Mouse (Mus musculus) ES-Bruce4 (cell line): ENCODE measurements around the gene Pgp. TPM values are rescaled to one million over a fixed set of nuclear protein-coding genes. Genes with fewer than 3 reads are reported as not detected.
A peak's percentile ranks its signal among the peaks of the same experiment; 100 is the strongest.

Source experiments
- H3K27ac ChIP-seq: 2 replicates; pipeline ENCODE4 v1.5.1; 2012; ENCODE audit warnings: low read length, inconsistent platforms; ENCODE audit not compliant: insufficient read depth
- H3K27me3 ChIP-seq: 2 replicates; pipeline ENCODE4 v1.6.1; 2012; ENCODE audit warnings: mild to moderate bottlenecking, low read length, inconsistent platforms; ENCODE audit not compliant: control insufficient read depth, poor library complexity, insufficient read depth, severe bottlenecking
- H3K36me3 ChIP-seq: 2 replicates; pipeline ENCODE4 v1.6.1; 2012; ENCODE audit warnings: inconsistent platforms, mild to moderate bottlenecking, low read length, moderate library complexity; ENCODE audit not compliant: control insufficient read depth, poor library complexity, insufficient read depth, severe bottlenecking
- H3K4me1 ChIP-seq: one replicate; pipeline ENCODE4 v1.8.1; 2011; ENCODE audit warnings: low read length; ENCODE audit not compliant: control insufficient read depth, insufficient read depth
- H3K4me3 ChIP-seq: 2 replicates; pipeline ENCODE4 v1.5.1; 2011; ENCODE audit warnings: low read depth, mild to moderate bottlenecking, low read length
- H3K9ac ChIP-seq: 2 replicates; pipeline ENCODE4 v1.6.1; 2012; ENCODE audit warnings: low read depth, mild to moderate bottlenecking, inconsistent platforms; ENCODE audit not compliant: poor library complexity, severe bottlenecking
- H3K9me3 ChIP-seq: replicated peaks from 2 replicates; pipeline ENCODE4 v1.6.1; 2012; ENCODE audit warnings: mild to moderate bottlenecking, low read length, inconsistent platforms; ENCODE audit not compliant: control insufficient read depth, poor library complexity, insufficient read depth, severe bottlenecking
- CTCF ChIP-seq: IDR thresholded peaks from one replicate; pipeline ENCODE4 v1.8.1; 2011; ENCODE audit warnings: low read depth, low read length
- EP300 ChIP-seq: IDR thresholded peaks from 2 replicates; pipeline ENCODE4 v1.6.1; 2011; ENCODE audit warnings: low read depth, low read length; ENCODE audit not compliant: insufficient read depth
- POLR2A ChIP-seq: IDR thresholded peaks from one replicate; pipeline ENCODE4 v1.8.1; 2011; ENCODE audit warnings: low read length; ENCODE audit not compliant: insufficient read depth
- polyA plus RNA-seq: library from polyadenylated mRNA; stranded (reverse); fragments of >200 nt; gene quantifications from 2 replicates; pipeline ENCODE4 v1.2.4, GENCODE M21; 2011; ENCODE audit warnings: low read depth; ENCODE audit not compliant: missing spikeins, insufficient read depth, insufficient read length

The Pgp gene
- polyA plus RNA-seq, 1 experiment, result 16.4 TPM

- Histone ChIP-seq H3K4me3 (no peak overlapping the region), H3K9ac (no peak overlapping the region), H3K36me3 (no peaks in the 10 kb centered on the region), H3K4me1 (peaks cover 1% of the 10 kb centered on the region), H3K27me3 (no peaks in the 10 kb centered on the region), H3K27ac (no peak overlapping the region), H3K9me3 (no peaks in the 10 kb centered on the region)
- no peak for TF ChIP-seq EP300
- TF ChIP-seq CTCF, result no peak
- TF ChIP-seq POLR2A, result no peak
These were observed 13.3 kb downstream of the Pgp start for GRCm38 (mm10) chr17:24483495-24483894.

- H3K9me3 ChIP-seq, result no peaks in the 10 kb centered on the region
- H3K9ac ChIP-seq, result no peak overlapping the region
- TF ChIP-seq POLR2A (no peak), CTCF (no peak), EP300 (no peak)
- H3K4me1 ChIP-seq, result no peaks in the 10 kb centered on the region
- no peaks in the 10 kb centered on the region for H3K36me3 ChIP-seq
- H3K4me3 ChIP-seq, result no peak overlapping the region
- no peaks in the 10 kb centered on the region for H3K27me3 ChIP-seq
- H3K27ac ChIP-seq, result no peak overlapping the region
These were observed 15.1 kb downstream of the Pgp start for GRCm38 (mm10) chr17:24485090-24485860.

GRCm38 (mm10) chr17:24488186-24488661, 18.0 kb downstream of the Pgp start, which contains the start of gene Caskin1:
Caskin1 (plus strand) TSS chr17:24488601.
- Histone ChIP-seq H3K4me1 (no peaks in the 10 kb centered on the region), H3K27me3 (no peaks in the 10 kb centered on the region), H3K27ac (no peak within 1 kb of the TSS), H3K9me3 (no peaks in the 10 kb centered on the region), H3K4me3 (peak within 1 kb of the TSS; percentile 63), H3K9ac (peak within 1 kb of the TSS; percentile 80), H3K36me3 (no peaks in the 10 kb centered on the region)
- no peak for TF ChIP-seq EP300
- TF ChIP-seq CTCF, result no peak
- TF ChIP-seq POLR2A, result no peak

- peak overlapping the region; percentile 63 for H3K4me3 ChIP-seq
- H3K27me3 ChIP-seq, result no peaks in the 10 kb centered on the region
- H3K9ac ChIP-seq, result peak overlapping the region; percentile 80
- no peaks in the 10 kb centered on the region for H3K9me3 ChIP-seq
- H3K4me1 ChIP-seq, result no peaks in the 10 kb centered on the region
- TF ChIP-seq EP300, result no peak
- no peak for TF ChIP-seq POLR2A
- TF ChIP-seq CTCF, result no peak
- H3K27ac ChIP-seq, result no peak overlapping the region
- no peaks in the 10 kb centered on the region for H3K36me3 ChIP-seq
These were observed 18.6 kb downstream of the Pgp start for GRCm38 (mm10) chr17:24488662-24489264.

GRCm38 (mm10) chr17:24489265-24490030, 19.3 kb downstream of the Pgp start:
- Histone ChIP-seq H3K4me3 (peak overlapping the region; percentile 63), H3K9me3 (no peaks in the 10 kb centered on the region), H3K36me3 (no peaks in the 10 kb centered on the region), H3K27ac (no peak overlapping the region), H3K4me1 (no peaks in the 10 kb centered on the region), H3K27me3 (no peaks in the 10 kb centered on the region), H3K9ac (peak overlapping the region; percentile 80)
- TF ChIP-seq POLR2A, result no peak
- no peak for TF ChIP-seq EP300
- TF ChIP-seq CTCF, result no peak
